Mouse (Mus musculus): ENCODE measurements around the gene Jak1.
"Not testable (repeated sequence)": the region's sequence is repeated elsewhere in the genome, so short reads cannot be mapped to it uniquely, and the experiment has no call there.

Gene Jak1

GRCm38 (mm10) chr4:101275881-101276280 is 10.8 kb upstream of the Jak1 start:
- no peak for DNase-seq

GRCm38 (mm10) chr4:101270734-101271133 is 5.7 kb upstream of the Jak1 start:
- DNase-seq = no peak

- not testable (repeated sequence) for DNase-seq
Observed at GRCm38 (mm10) chr4:101268506-101268905, 3.4 kb upstream of the Jak1 start.

- no peak for DNase-seq
Observed at GRCm38 (mm10) chr4:101265523-101265922, 441 bp upstream of the Jak1 start.

GRCm38 (mm10) chr4:101263968-101264740 is 928 bp downstream of the Jak1 start:
- no peak for DNase-seq

DNA sequence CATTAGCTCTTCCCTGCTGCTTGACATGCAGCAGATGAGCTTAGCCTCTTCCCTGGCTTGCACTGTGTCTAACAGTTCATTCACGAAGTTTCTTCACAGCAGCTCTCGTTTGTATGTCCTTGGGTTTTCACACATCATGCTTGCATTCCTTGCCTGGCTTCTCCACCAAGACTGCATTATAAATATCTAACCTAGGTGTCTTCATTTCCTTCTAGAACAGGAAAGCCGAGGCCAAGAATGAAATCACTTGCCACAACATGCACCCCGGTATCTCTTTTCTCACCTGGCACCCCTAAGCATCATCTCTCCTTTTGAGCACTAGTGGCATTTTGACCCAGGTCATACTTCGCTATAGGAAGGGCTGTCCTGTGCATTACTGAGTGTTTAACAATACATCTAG is 3.5 kb downstream of the Jak1 start:
- no peak for DNase-seq

- no peak for DNase-seq
Observed at GRCm38 (mm10) chr4:101260744-101261291, 4.3 kb downstream of the Jak1 start.

- DNase-seq = no peak
Observed at GRCm38 (mm10) chr4:101256526-101257210, 8.4 kb downstream of the Jak1 start.

- DNase-seq = no peak
Observed at GRCm38 (mm10) chr4:101254606-101255349, 10.3 kb downstream of the Jak1 start.

- DNase-seq = no peak
Observed at GRCm38 (mm10) chr4:101254015-101254414, 11.1 kb downstream of the Jak1 start.

DNA sequence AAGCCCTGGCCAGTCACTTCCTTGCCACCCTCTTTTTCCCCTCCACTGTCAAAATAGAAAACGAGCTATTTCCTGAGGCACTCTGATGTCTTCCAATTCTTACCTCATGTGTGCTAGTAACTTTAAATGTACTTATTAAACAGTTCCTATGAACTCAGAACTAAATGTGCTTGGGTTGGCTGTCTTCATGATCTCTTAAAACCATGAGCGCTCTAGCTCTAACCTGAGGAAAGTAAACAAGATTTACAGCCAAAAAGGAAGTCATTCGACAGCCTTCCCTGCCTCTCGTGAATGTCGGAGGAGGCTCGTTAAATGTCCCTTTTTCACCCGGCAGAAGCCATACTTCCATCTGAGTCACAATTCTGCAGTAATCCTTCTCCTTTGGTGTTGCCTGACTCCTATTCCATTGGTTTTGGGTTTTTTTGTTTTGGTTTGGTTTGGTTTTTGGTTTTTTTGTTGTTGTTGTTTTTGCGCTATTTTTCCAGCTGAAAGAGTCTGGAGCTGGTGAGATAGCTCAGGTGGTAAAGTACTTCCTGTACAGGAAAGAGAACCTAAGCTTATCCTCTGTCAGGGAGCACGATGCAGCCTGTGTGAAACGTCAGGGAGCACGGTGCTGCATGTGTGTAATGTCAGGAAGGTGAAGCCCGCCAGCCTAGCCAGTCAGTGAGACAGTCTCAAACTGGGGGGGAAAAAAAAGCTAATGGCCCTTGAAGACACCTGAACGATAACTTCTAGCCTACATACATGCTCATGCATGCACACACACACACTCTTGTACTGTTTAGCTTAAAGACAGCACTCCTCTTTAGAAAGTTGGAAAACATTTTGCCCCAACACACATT is 12.1 kb downstream of the Jak1 start:
- no peak for DNase-seq

GRCm38 (mm10) chr4:101252016-101252415 is 13.1 kb downstream of the Jak1 start:
- DNase-seq = no peak

DNA sequence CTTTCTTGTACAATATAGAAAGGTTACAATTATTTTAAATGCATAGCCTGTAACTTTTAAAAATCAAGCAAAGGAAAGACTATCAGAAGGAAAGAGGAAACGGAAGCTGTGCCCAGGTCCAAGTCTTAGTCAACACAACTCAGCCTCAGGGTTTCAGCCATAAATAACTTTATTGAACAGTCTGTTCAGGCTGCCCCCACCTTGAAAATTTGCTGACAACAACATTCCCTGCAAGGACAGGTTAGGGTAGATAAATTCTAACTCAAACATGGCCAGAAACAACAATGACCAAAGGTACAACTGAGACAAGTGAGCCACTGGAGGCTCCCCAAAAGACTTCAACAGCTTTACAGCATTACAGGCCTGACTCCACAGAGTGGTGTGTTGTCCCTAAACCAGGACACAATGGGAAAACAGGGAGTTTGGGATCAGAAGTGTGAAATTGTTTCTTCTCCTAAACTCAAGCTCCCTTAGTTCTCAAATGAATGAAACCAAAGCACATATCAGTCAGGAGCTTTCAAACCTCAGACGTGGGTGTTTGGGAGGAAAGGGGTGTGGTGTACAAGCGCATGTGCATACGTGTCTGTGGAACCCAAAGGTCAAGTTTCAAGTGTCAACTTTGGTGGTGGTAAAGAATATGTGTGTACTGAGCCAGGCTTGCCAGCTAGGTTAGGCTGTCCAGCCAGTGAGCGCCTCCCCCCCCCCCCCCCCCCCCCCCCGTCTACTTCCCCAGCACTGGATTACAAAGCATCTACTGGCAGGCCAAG is 14.9 kb downstream of the Jak1 start:
- no peak for DNase-seq

- no peak for DNase-seq
Observed at GRCm38 (mm10) chr4:101247355-101247754, 17.7 kb downstream of the Jak1 start.

GRCm38 (mm10) chr4:101246569-101246968 is 18.5 kb downstream of the Jak1 start:
- DNase-seq = no peak

DNA sequence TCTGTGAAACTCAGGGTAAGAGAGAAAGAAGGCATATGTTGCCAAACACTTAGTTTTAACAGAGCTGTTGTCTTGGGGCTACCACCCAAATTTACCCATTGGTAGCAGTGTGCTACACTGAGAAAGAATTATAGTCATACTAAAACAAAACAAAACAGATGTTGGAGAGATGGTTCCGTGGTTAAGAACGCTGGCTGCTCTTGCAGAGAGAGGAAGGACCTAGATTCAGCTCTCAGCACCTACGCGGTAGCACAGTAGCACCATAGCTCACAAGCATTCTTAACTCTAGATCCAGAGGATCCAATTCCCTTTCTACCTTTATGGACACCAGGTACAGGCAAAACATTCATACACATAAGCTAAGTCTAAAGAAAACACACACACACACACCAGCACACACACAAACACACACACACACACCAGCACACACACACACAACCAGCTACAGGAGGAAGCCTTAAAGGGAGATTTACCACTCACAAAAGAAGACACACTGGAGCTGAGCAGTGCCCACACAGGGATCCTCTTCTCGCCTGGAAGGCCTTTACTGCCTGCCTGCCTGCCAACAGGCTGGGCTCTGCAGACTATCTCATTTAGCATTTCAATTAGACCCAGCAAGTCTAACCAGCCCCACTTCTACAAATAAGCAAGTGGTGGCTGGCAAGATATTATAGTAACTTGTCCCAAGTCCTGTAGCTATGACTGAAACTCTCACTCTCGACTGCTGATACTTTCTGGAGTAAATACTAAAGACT is 20.6 kb downstream of the Jak1 start:
- no peak for DNase-seq

GRCm38 (mm10) chr4:101240875-101241173 is 24.3 kb downstream of the Jak1 start:
- no peak for DNase-seq

GRCm38 (mm10) chr4:101240163-101240874 is 24.8 kb downstream of the Jak1 start:
- DNase-seq = no peak

DNA sequence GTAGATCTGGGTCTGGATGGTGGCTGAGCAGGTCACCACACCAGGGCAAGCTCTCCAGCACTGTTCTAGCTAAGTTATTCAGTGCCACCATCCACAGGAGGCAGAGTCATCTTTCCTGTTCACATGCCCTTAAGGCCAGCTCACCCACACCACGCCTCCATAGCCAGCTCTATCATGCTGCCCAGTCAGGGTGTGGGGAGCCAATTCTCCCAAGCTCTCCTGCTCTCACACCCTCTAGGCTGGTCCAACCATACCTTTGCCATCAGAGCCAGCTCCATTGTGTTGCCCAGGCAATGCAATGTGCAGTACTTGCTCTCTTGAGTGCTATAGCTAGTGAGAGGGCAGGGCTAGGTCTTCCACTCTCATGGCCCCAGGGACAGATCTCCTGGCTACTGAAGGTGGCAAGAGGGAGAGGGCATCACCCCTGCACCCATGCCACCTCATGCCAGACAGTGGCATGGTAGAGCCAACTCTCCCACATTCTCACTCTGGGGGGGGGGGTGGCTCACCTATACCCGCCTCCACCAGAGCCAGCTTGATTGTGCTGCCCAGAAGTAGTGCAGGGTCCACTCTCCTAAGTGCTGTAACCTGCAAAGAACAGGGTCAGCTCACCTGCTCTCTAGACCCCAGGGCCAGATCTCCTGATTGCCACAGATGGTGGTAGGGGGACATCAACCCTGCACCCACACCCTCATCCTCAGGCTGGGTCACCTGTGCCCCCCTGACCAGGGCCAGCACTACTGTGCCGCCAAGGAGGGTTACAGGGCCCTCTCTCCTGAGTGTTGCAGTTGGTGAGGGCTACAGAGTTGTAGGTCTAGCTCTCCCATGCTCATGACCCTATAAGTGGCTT is 25.5 kb downstream of the Jak1 start:
- DNase-seq = no peak

Data from kidney, adult 8-10 months (tissue).